Mouse (Mus musculus) CH12.LX (cell line): ENCODE measurements around the gene Usp36.

ENCODE experiments used
- BHLHE40 ChIP-seq: IDR thresholded peaks from 2 replicates; pipeline ENCODE4 v1.6.1; 2011; ENCODE audit warnings: mild to moderate bottlenecking, low read depth, low read length, improper control_type of control experiment
- CTCF ChIP-seq, 2 experiments: IDR thresholded peaks in 1 of 2; conservative IDR thresholded peaks in 1 of 2; 2 replicates each; pipeline ENCODE4 v1.5.1; 2011 to 2012; ENCODE audit warnings: low read depth in 2 of 2, low read length in 2 of 2, improper control_type of control experiment in 1 of 2, inconsistent platforms in 1 of 2, mild to moderate bottlenecking in 1 of 2, moderate library complexity in 1 of 2
- E2F4 ChIP-seq: IDR thresholded peaks from 2 replicates; pipeline ENCODE4 v1.6.1; 2011; ENCODE audit warnings: low read depth, low read length, improper control_type of control experiment; ENCODE audit not compliant: insufficient replicate concordance
- ETS1 ChIP-seq: conservative IDR thresholded peaks from 2 replicates; pipeline ENCODE4 v1.6.1; 2012; ENCODE audit warnings: low read depth, mild to moderate bottlenecking, inconsistent platforms, low read length, improper control_type of control experiment, moderate library complexity
- HCFC1 ChIP-seq: IDR thresholded peaks from 2 replicates; pipeline ENCODE4 v1.6.1; 2012; ENCODE audit warnings: low read depth, mild to moderate bottlenecking, inconsistent platforms, low read length, improper control_type of control experiment
- JUN ChIP-seq: IDR thresholded peaks from 2 replicates; pipeline ENCODE4 v1.6.1; 2011; ENCODE audit warnings: low read depth, mild to moderate bottlenecking, low read length, improper control_type of control experiment, moderate library complexity; ENCODE audit not compliant: insufficient read depth
- JUND ChIP-seq: conservative IDR thresholded peaks from 2 replicates; pipeline ENCODE4 v1.6.1; 2011; ENCODE audit warnings: low read depth, low read length, improper control_type of control experiment
- NELFE ChIP-seq: IDR thresholded peaks from 2 replicates; pipeline ENCODE4 v1.6.1; 2011; ENCODE audit warnings: low read depth, low read length, improper control_type of control experiment
- NRF1 ChIP-seq: IDR thresholded peaks from 2 replicates; pipeline ENCODE4 v1.6.1; 2014; ENCODE audit warnings: low read depth, mild to moderate bottlenecking, inconsistent platforms, low read length, improper control_type of control experiment, moderate library complexity
- POLR2A ChIP-seq: IDR thresholded peaks from 2 replicates; pipeline ENCODE4 v1.6.1; 2011; ENCODE audit warnings: low read depth, mild to moderate bottlenecking, improper control_type of control experiment, low read length
- RAD21 ChIP-seq: IDR thresholded peaks from 2 replicates; pipeline ENCODE4 v1.6.1; 2011; ENCODE audit warnings: low read depth, mild to moderate bottlenecking, low read length, improper control_type of control experiment, moderate library complexity
- SIN3A ChIP-seq: IDR thresholded peaks from 2 replicates; pipeline ENCODE4 v1.6.1; 2012; ENCODE audit warnings: low read length, improper control_type of control experiment, inconsistent platforms
- TBP ChIP-seq: conservative IDR thresholded peaks from 2 replicates; pipeline ENCODE4 v1.6.1; 2011; ENCODE audit warnings: low read depth, low read length, improper control_type of control experiment
- USF1 ChIP-seq: IDR thresholded peaks from 2 replicates; pipeline ENCODE4 v1.6.1; 2014; ENCODE audit warnings: low read depth, mild to moderate bottlenecking, inconsistent platforms, low read length, improper control_type of control experiment

DNA sequence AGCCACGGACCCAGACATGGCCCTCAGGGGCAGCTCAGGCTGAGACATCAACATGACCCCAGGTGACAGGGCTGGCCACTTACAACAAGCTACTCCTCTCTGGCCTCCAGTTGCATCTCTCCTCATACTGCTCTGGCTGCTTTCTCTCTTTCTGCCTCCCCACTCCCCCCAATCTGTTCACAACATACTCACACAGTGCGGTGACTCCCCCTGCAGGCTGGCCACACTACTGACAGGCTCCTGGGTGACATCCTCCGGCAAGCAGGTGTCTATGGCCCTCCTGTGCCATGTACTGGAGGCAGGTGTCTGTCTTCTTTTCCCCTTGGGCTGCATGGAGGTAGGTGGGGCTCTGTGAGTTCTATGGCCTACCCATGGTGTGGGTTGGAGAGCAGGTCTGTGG lies 7.9 kb upstream of the Usp36 start:
- TF ChIP-seq TBP (no peak), POLR2A (no peak), NELFE (no peak), ETS1 (no peak), CTCF (conservative IDR thresholded peaks at IDR 0.05 in 1 of 2, IDR thresholded peaks at IDR 0.05 in 1 of 2; ENCODE audit: low read depth in 2 of 2, low read length in 2 of 2) (peak in 1 of 2 experiments; percentile 50; a peak in 2 of 4 replicates), HCFC1 (no peak), USF1 (no peak), RAD21 (peak; percentile 33), NRF1 (no peak), E2F4 (no peak), JUN (no peak), BHLHE40 (no peak), JUND (no peak), SIN3A (no peak)
